Mouse (Mus musculus): Measurements from ENCODE around the gene P4ha1. TPM values are rescaled to one million over a fixed set of nuclear protein-coding genes. Genes with fewer than 3 reads are reported as not detected.

Gene P4ha1
- total RNA-seq, 1 experiment from 2014 or later: 101 TPM

DNA sequence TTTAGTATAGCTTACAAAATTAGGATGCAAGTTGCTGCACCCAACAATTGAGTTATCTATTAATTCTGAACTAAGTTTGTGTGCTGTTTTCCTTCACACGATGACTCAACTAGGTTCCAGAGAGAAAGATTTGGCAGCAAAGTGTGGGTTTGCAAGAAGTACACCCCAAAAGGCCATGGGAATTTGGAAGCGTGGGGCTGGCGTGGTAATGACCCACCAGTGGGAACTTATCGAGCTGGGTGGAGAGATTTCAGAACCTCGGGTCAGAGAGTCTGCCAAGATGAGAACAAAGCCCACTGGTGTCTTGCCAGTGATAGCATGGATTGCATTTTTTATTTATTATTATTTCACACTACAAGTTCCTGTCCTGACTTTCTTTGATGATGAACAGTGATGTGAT is 11.2 kb upstream of the P4ha1 start:
- no peak for ATAC-seq (replicated peaks; ENCODE audit: insufficient number of reproducible peaks, low FRiP score, low TSS enrichment, poor library complexity, severe bottlenecking)

DNA sequence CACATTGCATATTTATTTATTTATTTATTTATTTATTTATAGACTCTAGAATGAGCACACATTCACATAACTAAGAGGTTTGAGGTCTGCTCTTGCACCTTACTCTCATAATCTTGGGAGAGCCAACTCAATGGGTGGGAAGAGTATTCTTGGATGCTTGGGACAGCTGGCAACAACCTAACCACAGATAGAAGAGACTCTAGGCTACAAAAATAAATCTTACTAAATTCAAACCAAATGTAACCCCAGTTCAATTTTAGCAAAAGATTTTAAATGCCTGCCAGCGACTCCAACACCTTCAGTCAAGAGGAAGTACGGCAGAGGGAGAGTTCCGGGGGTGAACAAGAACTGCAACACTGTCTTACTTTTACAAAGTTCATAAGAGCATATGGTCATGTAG is 2.0 kb upstream of the P4ha1 start:
- ATAC-seq (replicated peaks; ENCODE audit: insufficient number of reproducible peaks, low FRiP score, low TSS enrichment, poor library complexity, severe bottlenecking): no peak

DNA sequence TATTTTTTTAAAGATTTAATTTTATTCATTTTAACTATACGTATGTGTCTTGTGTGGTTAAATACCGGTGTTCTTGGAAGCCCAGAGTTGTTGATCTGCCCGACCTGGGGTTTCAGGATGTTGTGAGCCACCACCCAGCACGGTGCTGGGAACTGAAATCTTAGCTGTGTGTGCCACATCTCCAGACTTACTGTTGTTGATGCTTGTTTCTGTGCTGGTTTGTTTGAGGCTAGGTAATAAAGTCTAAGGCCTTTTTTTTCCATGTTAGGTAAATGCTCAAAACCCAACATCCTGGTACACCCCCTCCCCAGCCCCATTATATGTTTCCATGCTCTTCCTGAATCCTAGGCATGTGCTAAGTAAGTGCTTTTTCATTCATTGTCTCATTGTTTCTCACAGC is 825 bp upstream of the P4ha1 start:
- no peak for ATAC-seq (replicated peaks; ENCODE audit: insufficient number of reproducible peaks, low FRiP score, low TSS enrichment, poor library complexity, severe bottlenecking)

DNA sequence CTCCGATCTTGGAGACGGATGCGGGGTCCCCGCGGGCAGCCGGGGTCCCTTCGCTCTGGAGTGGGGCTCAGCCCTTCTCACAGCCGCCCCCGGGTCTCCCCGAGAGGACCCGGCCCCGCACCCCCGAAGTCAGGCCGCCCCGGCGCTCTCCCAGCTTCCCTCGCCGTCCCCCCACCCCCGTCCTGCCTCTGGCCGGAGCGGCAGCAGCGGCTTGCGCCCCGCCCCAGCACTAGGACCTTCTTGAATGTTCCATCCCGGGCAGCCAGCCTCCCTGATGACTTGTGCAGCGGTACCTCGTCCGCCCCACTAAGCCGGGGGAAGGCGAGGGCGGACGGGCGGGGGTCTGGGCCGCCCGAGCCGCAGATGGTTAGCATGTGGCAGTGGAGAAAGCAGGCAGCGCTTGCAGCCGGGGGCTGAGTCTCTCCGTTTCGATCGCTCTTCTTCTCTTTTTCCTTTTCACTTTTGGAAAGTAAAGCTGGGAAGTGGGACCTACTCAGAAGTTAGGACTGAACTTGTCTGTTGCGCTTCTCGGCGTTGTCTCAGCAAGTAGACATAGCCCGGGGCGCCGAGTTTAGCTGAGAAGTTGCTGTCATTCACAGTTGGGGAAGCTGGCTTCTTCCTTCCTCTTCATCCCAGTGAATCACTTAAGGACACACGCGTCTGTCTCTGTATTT is 529 bp downstream of the P4ha1 start:
- ATAC-seq (replicated peaks; ENCODE audit: insufficient number of reproducible peaks, low FRiP score, low TSS enrichment, poor library complexity, severe bottlenecking): no peak

DNA sequence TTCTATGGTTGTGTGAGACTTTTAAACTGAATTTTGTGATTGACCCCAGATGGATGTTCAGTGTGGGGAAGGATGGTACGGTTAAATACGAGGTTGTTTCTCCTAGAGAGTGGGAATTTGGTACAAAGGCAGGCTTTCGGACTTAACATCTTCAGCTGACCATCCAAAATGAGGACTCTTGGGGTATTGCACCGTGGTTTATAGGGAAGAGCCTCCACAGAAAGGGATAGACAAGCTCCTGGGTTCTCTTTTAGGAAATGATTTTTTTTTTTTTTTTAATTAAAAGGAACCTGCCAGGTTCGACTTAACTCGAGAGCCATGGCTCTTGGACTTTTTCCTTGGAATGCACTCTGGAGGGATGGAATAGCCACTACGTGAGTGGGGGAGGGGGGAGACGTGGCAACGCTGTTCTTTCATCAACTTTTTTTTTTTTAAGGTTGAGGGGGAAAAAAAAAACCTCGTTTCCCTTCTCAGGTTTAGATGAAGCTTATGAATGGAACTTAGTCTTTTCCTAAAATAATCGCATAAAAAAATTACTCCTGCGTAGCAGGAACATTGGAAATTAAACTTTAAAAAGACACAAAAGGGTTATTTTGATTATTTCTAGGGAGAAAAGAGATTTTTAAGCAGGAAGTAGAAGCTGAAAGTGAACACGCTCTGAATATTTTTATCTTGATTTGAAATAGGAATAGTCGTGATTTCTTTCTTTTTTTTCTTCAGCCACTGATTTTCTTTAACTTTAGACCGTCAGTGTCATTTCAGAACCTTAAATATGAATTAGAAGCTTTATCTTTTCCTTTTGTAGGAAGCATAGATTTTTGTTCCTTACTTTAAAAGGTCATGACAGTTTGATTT is 1.4 kb downstream of the P4ha1 start:
- ATAC-seq (replicated peaks; ENCODE audit: insufficient number of reproducible peaks, low FRiP score, low TSS enrichment, poor library complexity, severe bottlenecking): no peak

DNA sequence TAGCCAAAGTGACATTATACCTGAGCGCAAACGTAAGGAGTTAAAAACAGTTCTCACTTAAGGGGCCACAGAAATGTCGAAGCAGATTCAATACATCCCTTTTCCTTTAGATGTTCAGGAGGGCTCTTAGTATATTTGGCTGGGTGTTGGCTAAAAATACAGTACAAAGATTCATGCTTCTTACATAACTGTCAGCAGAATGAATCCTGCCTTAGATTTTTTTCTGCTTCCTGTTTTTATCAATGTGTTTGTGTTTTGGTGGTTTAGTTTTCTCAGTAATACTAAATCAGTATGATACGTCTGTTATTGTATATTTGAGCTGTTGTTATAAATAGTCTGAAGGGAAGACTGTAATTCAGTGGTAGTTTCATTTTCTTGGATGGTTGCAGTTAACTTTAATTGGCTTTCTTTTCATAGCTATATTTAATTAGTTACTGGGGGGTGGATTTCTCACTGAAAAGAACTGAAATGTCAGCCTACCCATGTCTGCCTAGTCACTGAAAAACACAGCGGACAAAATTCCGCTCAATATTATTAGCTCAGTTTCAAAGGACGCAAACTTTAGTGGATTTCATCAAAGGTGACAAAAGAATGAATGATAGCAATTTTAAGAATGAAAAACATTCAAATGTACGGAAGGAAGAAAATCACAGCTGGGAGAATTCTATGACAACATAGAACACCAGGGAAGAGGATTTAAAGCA is 3.7 kb downstream of the P4ha1 start:
- no peak for ATAC-seq (replicated peaks; ENCODE audit: insufficient number of reproducible peaks, low FRiP score, low TSS enrichment, poor library complexity, severe bottlenecking)

DNA sequence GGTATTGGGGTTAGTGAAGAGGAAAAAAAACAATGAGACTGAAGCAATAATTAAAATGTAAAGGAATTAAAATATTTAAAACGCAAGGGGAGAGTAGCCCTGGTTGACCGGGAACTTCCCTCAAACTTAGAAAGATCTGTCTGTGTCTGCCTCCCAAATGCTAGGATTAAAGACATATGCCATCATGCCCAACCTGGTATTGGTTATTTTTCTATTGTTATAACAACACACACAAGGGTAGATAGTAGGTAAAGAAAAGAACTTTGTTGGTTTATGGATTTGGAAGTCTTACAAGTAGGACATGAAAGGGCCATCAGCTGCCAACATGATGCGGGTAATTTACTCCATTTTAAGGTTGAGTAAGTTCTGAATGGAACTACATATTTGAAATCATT is 4.2 kb downstream of the P4ha1 start:
- ATAC-seq (replicated peaks; ENCODE audit: insufficient number of reproducible peaks, low FRiP score, low TSS enrichment, poor library complexity, severe bottlenecking): no peak

DNA sequence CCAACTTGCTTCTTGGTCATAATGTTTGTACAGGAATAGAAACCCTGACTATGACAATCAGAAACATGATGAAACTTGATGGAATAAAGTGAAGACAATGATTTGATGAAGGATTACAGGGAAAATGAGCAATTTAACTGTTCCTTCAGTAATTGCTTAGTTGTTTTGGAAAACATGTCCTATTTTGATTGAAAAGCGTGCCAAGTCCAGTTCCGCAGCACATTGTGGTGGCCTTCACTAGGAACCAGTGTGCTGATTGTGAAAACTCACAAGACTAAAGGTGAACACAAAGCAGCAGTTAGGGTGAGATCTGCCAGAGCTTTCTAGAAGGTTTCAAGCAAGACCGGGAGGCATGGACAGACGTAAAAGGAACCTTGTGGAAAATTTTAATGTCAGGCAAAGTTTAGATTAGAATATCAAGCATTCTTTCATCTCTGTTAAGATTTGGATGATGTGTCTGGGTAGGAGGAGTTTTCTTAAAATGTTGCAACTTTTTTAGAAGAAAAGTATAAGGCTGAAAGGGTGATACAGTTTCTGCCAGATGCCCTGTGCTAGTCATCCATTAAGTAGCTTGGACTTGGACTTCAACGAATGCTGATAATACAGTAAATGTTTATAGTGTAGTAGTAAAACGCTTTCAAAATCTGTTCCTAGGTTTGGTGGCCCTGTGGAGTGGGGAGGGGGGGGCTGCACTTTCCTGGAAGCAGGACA is 8.6 kb downstream of the P4ha1 start:
- ATAC-seq (replicated peaks; ENCODE audit: insufficient number of reproducible peaks, low FRiP score, low TSS enrichment, poor library complexity, severe bottlenecking): no peak

DNA sequence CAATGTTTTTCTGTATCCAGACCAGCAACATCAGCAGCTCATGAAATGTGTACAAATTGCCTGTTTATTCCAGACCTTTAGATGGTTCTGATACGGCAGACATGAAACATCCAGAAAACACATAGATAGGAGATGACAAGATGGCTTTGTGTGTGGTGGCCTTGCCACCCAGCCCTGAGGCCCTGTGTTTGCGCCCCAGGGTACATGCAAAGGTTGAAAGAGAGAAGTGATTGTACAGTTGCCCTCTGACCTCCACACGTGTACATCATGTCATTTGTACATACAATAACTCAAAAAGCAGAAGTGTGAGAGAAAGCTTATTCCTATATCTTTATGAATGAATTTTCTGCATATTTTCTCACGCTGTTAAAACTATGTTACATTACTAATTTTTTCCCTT is 10.3 kb downstream of the P4ha1 start:
- ATAC-seq (replicated peaks; ENCODE audit: insufficient number of reproducible peaks, low FRiP score, low TSS enrichment, poor library complexity, severe bottlenecking): peak; percentile 94

DNA sequence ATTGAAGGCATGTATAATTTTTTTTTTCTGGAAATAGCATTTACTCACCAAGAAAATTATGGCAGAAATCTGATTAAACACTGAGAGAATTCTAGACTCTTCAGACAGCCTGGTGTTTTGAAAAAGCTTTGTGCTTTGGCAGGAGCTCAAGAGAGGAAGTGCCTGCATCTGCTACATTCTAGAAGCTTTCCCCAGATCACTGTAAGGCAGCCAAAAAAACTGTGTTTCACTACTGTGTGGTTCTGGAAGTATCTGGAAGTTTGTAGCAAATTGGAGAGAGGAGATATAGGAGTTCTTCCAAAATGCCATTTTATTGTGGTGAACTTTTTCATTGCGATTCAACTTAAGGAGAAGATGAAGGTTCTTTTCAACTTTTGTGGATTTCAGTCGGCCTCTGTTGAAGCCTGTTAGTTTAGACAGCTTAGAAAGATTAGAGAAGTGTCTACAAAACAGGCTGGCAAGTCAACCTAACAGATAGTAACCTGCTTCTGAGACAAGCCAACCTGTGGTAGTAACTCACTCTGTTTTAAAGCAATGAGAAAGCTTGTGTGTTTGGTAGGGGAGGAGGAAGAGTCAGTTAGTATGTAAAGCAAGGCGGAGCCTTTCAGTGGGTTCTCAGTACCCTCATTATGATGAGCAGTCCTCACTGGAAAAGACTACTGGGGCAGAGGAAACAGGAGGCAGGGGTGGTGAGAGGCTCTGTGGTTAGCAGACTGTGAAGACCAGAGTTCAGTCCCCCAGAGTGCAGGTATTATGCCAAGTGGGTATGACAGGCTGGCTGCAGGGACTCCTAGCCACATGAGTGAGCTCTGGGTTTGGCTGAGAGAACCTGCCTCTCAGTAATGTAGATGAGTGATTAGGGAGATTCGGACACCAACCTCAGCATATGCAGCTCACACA is 12.1 kb downstream of the P4ha1 start:
- no peak for ATAC-seq (replicated peaks; ENCODE audit: insufficient number of reproducible peaks, low FRiP score, low TSS enrichment, poor library complexity, severe bottlenecking)

DNA sequence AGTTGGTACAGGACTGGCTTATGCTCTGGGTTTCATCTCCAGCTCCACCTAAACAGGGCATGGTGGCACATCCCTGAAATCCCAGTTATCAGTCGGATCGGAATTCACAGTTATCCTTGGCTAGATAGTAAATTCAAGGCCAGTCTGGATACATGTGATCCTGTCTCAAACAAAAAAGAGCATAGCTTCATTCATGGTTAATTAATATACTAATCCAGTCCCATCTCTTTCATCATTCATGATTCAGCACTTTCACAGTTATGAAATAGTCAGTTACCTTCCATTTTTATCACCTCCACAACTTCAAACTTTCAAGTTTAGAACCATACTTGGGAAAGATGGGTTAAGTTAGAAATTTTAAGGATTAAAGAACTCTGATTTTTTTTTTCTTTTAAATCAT is 13.0 kb downstream of the P4ha1 start:
- no peak for ATAC-seq (replicated peaks; ENCODE audit: insufficient number of reproducible peaks, low FRiP score, low TSS enrichment, poor library complexity, severe bottlenecking)

DNA sequence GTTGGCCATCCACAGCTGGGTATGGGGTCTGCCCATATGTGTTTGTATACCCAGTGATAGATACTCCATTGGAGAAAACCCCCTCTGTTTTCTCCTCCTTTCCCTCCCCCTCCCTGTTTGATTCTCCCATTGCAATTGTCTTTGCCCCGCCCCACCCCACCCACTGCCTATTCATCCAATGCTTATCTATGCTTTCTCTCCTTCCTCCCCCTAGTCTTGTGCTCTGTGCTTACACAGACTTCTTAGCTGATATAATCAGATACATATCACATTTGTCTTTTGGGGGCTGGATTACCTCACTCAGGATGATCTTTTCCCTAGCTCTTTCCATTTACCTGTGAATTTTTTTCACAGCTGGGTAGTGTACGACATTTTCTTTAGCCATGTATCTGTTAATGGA is 23.5 kb downstream of the P4ha1 start:
- no peak for ATAC-seq (replicated peaks; ENCODE audit: insufficient number of reproducible peaks, low FRiP score, low TSS enrichment, poor library complexity, severe bottlenecking)

DNA sequence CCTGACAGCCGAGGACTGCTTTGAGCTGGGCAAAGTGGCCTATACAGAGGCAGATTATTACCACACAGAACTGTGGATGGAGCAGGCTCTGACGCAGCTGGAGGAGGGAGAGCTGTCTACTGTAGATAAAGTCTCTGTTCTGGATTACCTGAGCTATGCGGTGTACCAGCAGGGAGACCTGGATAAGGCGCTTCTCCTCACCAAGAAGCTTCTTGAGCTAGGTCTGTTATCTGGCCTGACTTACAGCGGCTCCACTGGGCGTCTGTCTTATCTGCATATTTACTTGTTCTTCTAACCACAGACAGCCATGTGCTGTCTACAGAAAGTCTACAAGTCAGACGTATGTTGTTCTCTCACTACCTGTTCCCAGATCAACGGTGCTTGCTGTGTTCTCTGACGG is 25.1 kb downstream of the P4ha1 start:
- no peak for ATAC-seq (replicated peaks; ENCODE audit: insufficient number of reproducible peaks, low FRiP score, low TSS enrichment, poor library complexity, severe bottlenecking)

DNA sequence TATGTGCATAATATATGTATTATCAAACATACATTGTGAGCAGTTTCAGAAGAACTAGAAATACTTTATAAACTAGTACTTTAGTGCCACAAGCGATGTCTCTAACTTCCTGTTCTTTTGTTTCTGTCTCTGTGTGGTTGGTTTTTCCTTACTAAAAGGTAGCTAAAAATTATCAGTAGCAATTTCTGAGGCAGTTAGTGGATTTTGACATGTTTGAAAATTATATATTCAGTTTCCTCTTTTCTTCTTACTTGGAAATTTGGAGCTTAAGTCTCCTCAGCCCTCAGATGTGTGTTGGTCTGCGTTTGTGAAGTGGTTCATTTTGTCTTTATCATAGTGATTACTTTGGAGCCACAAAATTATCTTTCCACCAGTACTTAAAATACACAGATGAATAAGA is 26.4 kb downstream of the P4ha1 start:
- no peak for ATAC-seq (replicated peaks; ENCODE audit: insufficient number of reproducible peaks, low FRiP score, low TSS enrichment, poor library complexity, severe bottlenecking)

DNA sequence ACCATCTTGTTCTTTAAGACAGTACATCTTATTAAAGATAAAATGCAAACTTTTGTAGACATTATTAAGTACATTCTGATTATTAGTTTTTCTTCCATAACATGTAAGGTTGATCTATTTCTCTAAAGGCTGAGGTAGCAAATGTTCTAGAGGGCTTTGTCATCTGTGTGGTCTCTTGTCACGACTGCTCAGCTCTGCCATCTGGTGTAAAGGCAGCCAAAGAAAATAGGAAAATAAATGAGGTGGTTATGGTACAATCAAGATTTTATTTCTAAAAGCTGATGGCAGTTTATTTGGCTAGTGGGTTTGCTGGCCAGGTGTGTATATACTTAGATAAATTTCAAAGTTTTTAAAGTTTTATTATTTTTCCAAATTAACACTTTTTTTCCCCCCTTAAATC is 30.0 kb downstream of the P4ha1 start:
- ATAC-seq (replicated peaks; ENCODE audit: insufficient number of reproducible peaks, low FRiP score, low TSS enrichment, poor library complexity, severe bottlenecking): no peak

DNA sequence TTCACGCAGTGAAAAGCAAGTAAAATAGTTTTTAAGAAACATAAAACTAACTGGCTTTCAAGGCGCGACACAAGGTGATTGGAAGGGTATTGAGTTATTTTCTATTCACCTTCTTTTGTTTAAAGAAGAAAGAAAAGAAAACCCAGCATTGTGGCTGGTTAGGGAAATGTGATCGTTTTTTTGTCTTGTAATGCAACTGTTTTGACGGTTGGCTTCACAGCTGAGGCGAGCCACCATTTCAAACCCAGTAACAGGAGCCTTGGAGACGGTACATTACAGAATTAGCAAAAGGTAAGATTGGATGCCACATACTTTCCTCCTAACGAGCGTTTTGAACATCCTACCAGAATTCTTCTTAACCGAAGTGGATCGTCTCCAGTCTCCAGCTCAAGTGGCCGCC is 31.0 kb downstream of the P4ha1 start:
- ATAC-seq (replicated peaks; ENCODE audit: insufficient number of reproducible peaks, low FRiP score, low TSS enrichment, poor library complexity, severe bottlenecking): no peak

DNA sequence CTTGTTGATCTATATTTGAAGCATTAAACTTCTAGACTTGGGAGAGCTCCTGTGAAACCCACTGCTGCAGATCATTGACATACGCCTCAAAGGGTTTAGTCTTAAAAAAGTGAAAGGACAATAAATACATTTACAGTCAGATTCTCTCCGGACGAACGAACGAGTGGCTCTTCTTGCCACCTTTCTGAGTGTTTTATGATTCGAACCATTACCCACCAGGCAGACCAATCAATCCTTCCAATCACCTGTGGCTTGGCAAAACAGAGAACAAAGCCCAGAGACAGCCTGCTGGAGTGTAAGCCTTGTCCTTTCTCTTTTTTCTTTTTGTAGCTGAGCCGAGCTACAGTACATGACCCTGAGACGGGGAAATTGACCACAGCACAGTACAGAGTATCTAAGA is 31.9 kb downstream of the P4ha1 start:
- no peak for ATAC-seq (replicated peaks; ENCODE audit: insufficient number of reproducible peaks, low FRiP score, low TSS enrichment, poor library complexity, severe bottlenecking)

DNA sequence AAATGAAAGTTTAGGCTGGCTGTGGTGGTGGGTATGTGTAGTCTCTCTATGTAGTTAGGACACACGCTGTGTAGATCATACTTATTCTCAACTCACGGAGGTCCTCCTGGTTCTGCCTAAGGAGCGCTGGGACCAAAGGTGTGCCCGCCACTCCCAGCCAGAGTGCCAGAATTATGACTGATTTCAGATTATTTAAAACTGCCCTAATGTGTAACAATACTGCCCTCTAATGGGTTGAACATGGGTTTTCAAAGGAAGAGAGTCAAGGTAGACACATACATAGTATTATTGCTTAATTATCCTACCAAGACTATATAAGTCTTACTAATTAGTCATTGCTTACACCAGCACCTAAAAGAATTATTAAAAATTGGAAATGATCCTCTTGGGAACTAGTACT is 35.6 kb downstream of the P4ha1 start:
- ATAC-seq (replicated peaks; ENCODE audit: insufficient number of reproducible peaks, low FRiP score, low TSS enrichment, poor library complexity, severe bottlenecking): no peak
